Mouse (Mus musculus) olfactory bulb, adult 2 months (tissue): ENCODE results near the gene Traf7. TPM values are rescaled to one million over a fixed set of nuclear protein-coding genes. Genes with fewer than 3 reads are reported as not detected.

Source experiments
- H3K27ac ChIP-seq: fragments of 200-500 bp; 2 replicates; pipeline ENCODE4 v1.5.1; 2012; ENCODE audit warnings: low read depth, low read length; ENCODE audit not compliant: insufficient read depth
- H3K4me1 ChIP-seq: fragments of 200-500 bp; 2 replicates; pipeline ENCODE4 v1.6.1; 2012; ENCODE audit warnings: low read length; ENCODE audit not compliant: control insufficient read depth, insufficient read depth
- H3K4me3 ChIP-seq: fragments of 200-500 bp; 2 replicates; pipeline ENCODE4 v1.5.1; 2012; ENCODE audit warnings: mild to moderate bottlenecking, low read depth, low read length, moderate library complexity; ENCODE audit not compliant: insufficient read depth
- CTCF ChIP-seq: fragments of 200-500 bp; IDR thresholded peaks from 2 replicates; pipeline ENCODE4 v1.5.1; 2012; ENCODE audit warnings: low read depth, mild to moderate bottlenecking, low read length, moderate library complexity; ENCODE audit not compliant: insufficient read depth
- POLR2A ChIP-seq: fragments of 200-500 bp; IDR thresholded peaks from 2 replicates; pipeline ENCODE4 v1.6.1; 2012; ENCODE audit warnings: mild to moderate bottlenecking, low read depth, low read length, moderate library complexity; ENCODE audit not compliant: insufficient read depth
- WGBS: fragments of 180-500 bp; shearing (Covaris S2); methylation state at CpG from one replicate; pipeline ENCODE4 v1.1.7; 2018; 5-methylcytosine and 5-hydroxymethylcytosine counted together
- polyA plus RNA-seq: library from polyadenylated mRNA; stranded (reverse); fragments of >200 nt; gene quantifications from 2 replicates; pipeline ENCODE4 v1.2.4, GENCODE M21; 2012; ENCODE audit warnings: low replicate concordance; ENCODE audit not compliant: missing spikeins, insufficient read depth, insufficient read length

Gene Traf7
- polyA plus RNA-seq, 1 experiment, result not detected

DNA sequence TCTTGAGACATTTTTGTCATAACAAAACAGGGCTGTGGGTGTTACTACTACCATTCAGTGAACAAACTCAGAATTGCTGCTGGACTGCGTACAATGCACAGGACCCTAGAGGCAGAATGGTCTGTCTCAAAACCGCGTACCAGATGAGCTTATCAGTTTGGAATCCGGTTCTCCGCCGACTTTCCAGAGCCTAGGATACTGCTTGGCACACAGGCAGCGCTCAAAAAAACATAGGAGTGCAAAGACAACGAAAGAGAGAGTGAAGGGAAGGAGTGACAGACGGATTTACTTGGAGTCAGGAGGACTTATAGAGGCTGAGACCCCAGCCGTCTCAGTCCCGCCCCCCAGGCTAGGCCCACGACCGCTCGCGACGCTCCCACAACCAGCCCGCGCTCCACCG lies 423 bp downstream of the Traf7 start:
- WGBS, result 0% methylated on average over 15 of the region's 19 CpGs

DNA sequence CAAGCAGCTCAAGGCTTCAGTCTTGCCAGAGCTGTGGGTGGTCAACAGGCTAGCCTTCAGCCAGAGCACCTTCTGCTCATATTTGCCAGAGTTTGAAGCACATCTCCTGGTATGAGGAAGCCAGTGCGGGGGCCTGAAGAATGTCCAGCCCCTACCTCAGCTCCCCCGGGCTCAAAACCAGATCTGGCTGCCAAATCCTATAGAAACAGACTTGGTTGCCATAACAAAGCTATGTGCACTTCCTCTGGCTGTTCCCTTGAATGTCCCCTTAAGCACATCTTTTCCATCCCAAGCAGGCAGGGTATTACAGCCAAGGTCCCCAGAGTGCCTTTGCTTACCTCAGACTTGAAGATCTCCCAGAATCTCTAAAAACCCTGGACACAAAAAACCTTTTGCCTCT lies 3.0 kb downstream of the Traf7 start:
- H3K27ac ChIP-seq, result no peak overlapping the region
- TF ChIP-seq CTCF, result no peak
- TF ChIP-seq POLR2A, result no peak
- WGBS, result 80% methylated on average over 2 of the region's 2 CpGs

More for the DNA sequence above, 423 bp downstream of the Traf7 start:
- H3K27ac ChIP-seq, result no peak overlapping the region
- TF ChIP-seq CTCF, result no peak
- TF ChIP-seq POLR2A, result no peak
- H3K4me1 ChIP-seq, result peaks cover 14% of the 10 kb centered on the region
- H3K4me3 ChIP-seq, result peak overlapping the region; percentile 79

DNA sequence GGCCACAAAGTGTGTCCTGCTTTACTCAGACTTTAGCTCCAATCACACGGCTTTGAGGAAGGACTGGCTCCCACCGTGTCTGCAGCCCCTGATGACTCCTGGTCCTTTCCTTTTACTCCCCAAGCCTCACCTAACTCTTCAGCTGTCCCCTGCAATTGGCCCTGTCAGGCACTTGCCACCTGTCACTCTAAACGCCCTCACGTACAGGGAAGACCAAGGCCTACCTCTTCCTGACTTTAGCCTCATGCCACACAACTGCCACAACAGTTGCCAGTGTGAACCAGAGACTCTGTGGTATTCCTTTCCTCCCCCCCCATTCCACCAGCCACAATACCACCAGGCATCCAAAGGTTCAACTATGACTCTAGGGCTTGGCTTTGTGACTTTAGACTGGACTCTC lies 7.3 kb downstream of the Traf7 start:
- Histone ChIP-seq H3K27ac (no peak overlapping the region), H3K4me3 (no peak overlapping the region), H3K4me1 (no peaks in the 10 kb centered on the region)
- TF ChIP-seq CTCF, result no peak
- TF ChIP-seq POLR2A, result no peak
- 81% methylated on average over 4 of the region's 4 CpGs for WGBS

More for the DNA sequence above, 3.0 kb downstream of the Traf7 start:
- Histone ChIP-seq H3K4me3 (no peak overlapping the region), H3K4me1 (peaks cover 7% of the 10 kb centered on the region)

DNA sequence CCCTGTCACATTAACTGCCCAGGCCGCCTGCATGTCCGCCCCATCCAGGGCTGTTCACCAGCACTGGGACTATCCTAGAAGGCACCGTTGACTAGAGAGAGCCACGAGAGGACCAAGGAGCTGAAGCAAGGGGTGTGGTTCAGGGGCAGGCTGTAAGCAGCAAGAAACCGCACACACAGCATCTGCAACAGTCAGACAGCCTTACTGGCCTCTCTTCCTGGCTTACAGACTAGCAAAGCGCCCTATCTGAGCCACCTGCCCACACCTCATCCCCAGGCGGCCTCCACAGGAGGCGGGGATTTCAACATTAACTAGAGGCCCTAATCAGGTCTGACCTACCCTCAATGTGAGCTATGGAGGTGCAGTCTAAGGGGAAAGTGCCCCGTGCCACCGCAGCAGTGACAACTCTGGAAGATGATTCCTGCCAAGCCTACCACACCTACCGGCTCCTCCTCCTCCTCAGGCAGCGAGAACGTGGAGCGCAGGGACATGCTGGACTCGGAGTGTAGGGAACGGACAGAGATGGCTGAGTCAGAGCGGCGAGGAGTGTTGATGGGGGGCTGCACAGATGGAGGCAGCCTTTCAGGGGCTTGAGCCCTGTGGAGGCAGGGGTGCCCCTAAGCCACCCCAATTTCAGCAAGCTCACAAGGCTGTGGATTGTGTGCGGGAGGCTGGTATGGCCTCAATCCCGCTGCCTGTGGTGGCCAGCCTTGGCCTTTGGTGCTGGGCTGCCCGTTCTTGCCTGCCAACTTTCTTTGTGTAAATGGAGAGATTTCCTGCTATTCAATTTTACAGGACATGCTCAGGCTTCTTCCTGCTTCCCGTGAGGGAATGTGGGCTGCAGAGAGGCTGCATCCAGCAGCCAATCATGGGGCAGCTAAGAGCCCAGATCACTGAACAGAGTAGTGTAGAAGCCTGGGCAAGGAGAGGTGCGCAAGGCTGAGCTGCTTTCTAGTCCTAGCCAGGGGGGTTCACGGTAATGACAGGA lies 13.2 kb downstream of the Traf7 start:
- H3K27ac ChIP-seq, result no peak overlapping the region; the same call in 1 of the 2 replicates
- TF ChIP-seq POLR2A, result 0 out of 2 replicates have a peak, but pooled peaks have one; percentile 23
- no peak for TF ChIP-seq CTCF
- 72% methylated on average over 24 of the region's 24 CpGs for WGBS

GRCm38 (mm10) chr17:24513609-24514008 lies 14.1 kb downstream of the Traf7 start:
- WGBS, result 34% methylated on average over 5 of the region's 5 CpGs
- no peak overlapping the region for H3K27ac ChIP-seq
- no peak overlapping the region for H3K4me3 ChIP-seq
- H3K4me1 ChIP-seq, result peaks cover 10% of the 10 kb centered on the region
- TF ChIP-seq CTCF (peak; percentile 30; the same call in 1 of the 2 replicates), POLR2A (no peak)

More for the DNA sequence above, 13.2 kb downstream of the Traf7 start:
- H3K4me3 ChIP-seq, result no peak overlapping the region
- H3K4me1 ChIP-seq, result peaks cover 10% of the 10 kb centered on the region

DNA sequence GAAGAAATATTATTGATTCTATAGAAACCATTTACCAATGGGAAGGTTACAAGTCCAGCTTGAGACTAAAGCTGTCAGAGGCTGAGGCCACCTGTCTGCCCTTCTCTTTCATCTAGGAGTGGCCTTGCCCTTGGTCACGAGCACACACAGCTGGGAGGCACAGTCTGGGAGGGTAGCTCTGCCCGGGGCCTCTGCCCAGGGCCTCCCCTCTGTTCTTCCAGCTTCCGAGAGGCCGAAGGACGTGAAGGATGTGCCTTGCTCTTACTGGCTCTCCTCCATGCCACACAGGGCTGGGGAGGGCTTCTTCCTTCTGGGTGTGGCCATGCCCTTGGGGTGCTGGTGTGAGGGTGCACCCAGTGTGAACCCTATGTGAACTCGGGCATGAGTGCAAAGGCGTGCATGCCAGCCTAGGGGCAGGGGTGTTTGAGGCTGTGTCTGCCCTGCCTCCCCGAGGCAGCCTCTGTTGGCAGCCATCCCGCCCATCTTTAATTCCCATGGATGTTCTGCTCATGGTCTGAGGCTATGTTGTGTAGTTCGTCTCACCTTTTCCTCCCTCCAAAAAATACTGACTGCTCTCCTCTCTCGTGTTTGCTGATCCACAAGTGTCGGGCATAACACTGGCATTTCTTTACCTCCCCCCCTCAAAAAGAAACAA lies 19.8 kb downstream of the Traf7 start:
- Histone ChIP-seq H3K4me3 (no peak overlapping the region), H3K4me1 (peaks cover 25% of the 10 kb centered on the region), H3K27ac (0 out of 2 replicates have a peak overlapping the region, but pooled peaks have one; percentile 15)
- TF ChIP-seq POLR2A (no peak), CTCF (no peak)
- WGBS, result 51% methylated on average over 12 of the region's 12 CpGs

- Histone ChIP-seq H3K4me3 (no peak overlapping the region), H3K27ac (no peak overlapping the region), H3K4me1 (peaks cover 25% of the 10 kb centered on the region)
- TF ChIP-seq CTCF, result no peak
- TF ChIP-seq POLR2A, result no peak
- 41% methylated on average over 19 of the region's 19 CpGs for WGBS
Measured at GRCm38 (mm10) chr17:24507129-24507664, 20.5 kb downstream of the Traf7 start.

GRCm38 (mm10) chr17:24506332-24507070 lies 21.2 kb downstream of the Traf7 start:
- Histone ChIP-seq H3K4me1 (peaks cover 25% of the 10 kb centered on the region), H3K4me3 (no peak overlapping the region), H3K27ac (peak overlapping the region; percentile 22)
- 18% methylated on average over 36 of the region's 36 CpGs for WGBS
- TF ChIP-seq POLR2A, result no peak
- no peak for TF ChIP-seq CTCF
